In the genomic region with DNA sequence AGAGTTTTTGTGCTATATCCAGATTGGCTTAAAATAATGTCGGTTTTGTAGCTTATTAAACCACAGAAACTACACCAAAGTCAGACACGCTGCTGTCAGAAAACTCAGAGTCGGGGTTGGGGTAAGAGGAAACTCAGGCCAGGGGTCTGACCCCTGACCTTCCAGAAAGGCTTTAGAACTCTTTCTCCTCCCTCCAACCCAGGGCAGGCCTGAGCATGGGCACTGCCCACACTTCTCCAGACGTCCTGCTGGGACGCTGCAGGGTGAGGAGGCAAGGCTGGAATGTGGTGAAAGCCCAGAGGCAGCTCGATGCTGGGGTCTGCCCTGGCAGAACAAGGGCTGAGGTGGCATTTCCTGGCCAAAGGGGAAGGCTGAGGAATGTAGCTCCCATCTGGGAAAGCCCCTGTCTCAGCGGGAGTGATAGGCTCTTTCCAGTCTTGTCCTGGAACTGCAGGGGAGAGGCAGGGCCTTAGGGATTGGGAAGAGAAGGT, we compare ENCODE assay signal across 11 mouse cellular contexts. TPM values are rescaled to one million over a fixed set of nuclear protein-coding genes. Genes with fewer than 3 reads are reported as not detected.
DNase-seq lines count a peak whose midpoint lies in the region; ATAC-seq and TF ChIP-seq lines count a peak whose summit lies in the region.
"Had no signal": no experiment of that assay in that cellular context is flagged by ENCODE, and none has a peak within 500 bp of the region (broad histone marks: within the 10 kb centered on the region; RNA-seq: fewer than 3 reads in every experiment).

No protein-coding gene starts in this region.

- TF ChIP-seq EP300 in heart, adult 2 months (IDR thresholded peaks at IDR 0.05; ENCODE audit: insufficient read depth, low read depth, low read length) = no peak
- no peak for TF ChIP-seq EP300 in ES-Bruce4 (IDR thresholded peaks at IDR 0.05; ENCODE audit: insufficient read depth, low read depth, low read length)

- peaks cover 4% of the 10 kb centered on the region for H3K4me1 ChIP-seq in heart, adult 2 months (ENCODE audit: control insufficient read depth, insufficient read depth, low read length)
- peaks cover 5% of the 10 kb centered on the region for H3K4me1 ChIP-seq in ES-Bruce4 (ENCODE audit: control insufficient read depth, insufficient read depth, low read length)
- peaks cover 25% of the 10 kb centered on the region for H3K4me1 ChIP-seq in heart, embryonic 16.5 days (ENCODE audit: control insufficient read depth, insufficient read depth, low read length)
- peaks cover 19% of the 10 kb centered on the region for H3K4me1 ChIP-seq in midbrain, embryonic 12.5 days
- H3K4me1 ChIP-seq: liver, embryonic 15.5 days had no signal

- H3K79me2 ChIP-seq in heart, adult 2 months (replicated peaks; ENCODE audit: control insufficient read depth, insufficient read depth, low read length) = no peaks in the 10 kb centered on the region

- no peak for TF ChIP-seq POLR2A in heart, adult 2 months (IDR thresholded peaks at IDR 0.05; ENCODE audit: insufficient read depth, low read depth, low read length)
- TF ChIP-seq POLR2A in ES-Bruce4 (IDR thresholded peaks at IDR 0.05; ENCODE audit: insufficient read depth, low read length) = no peak

- H3K4me2 ChIP-seq in heart, embryonic 16.5 days (ENCODE audit: low read depth, low read length) = peak overlapping the region; percentile 79
- H3K4me2 ChIP-seq in midbrain, embryonic 12.5 days (replicated peaks) = peak overlapping the region; percentile 99

- no peak overlapping the region for H3K27ac ChIP-seq in heart, adult 2 months
- H3K27ac ChIP-seq in ES-Bruce4 (ENCODE audit: insufficient read depth, low read length) = no peak overlapping the region
- H3K27ac ChIP-seq in heart, embryonic 16.5 days (ENCODE audit: low read length) = no peak overlapping the region
- no peak overlapping the region for H3K27ac ChIP-seq in midbrain, embryonic 12.5 days (replicated peaks)
- H3K27ac ChIP-seq: liver, embryonic 15.5 days had no signal

- 0 out of 2 replicates have a peak overlapping the region, but pooled peaks have one; percentile 46 for H3K9ac ChIP-seq in heart, adult 2 months (ENCODE audit: low read depth, low read length)
- H3K9ac ChIP-seq in ES-Bruce4 (ENCODE audit: low read depth, poor library complexity, severe bottlenecking) = peak overlapping the region; percentile 78; the same call in 1 of the 2 replicates
- H3K9ac ChIP-seq in heart, embryonic 16.5 days (ENCODE audit: low read length) = no peak overlapping the region
- H3K9ac ChIP-seq in midbrain, embryonic 12.5 days (replicated peaks) = peak overlapping the region; percentile 71; the same call in 1 of the 2 replicates
- H3K9ac ChIP-seq: liver, embryonic 15.5 days had no signal

- H3K36me3 ChIP-seq in heart, adult 2 months (ENCODE audit: control insufficient read depth, insufficient read depth, low read length) = no peaks in the 10 kb centered on the region
- H3K36me3 ChIP-seq in ES-Bruce4 (ENCODE audit: control insufficient read depth, insufficient read depth, low read length, poor library complexity, severe bottlenecking) = no peaks in the 10 kb centered on the region
- H3K36me3 ChIP-seq in heart, embryonic 16.5 days (ENCODE audit: control insufficient read depth, insufficient read depth) = no peaks in the 10 kb centered on the region
- H3K36me3 ChIP-seq in midbrain, embryonic 12.5 days = no peaks in the 10 kb centered on the region
- H3K36me3 ChIP-seq: liver, embryonic 15.5 days had no signal

- no peak for ATAC-seq in heart, embryonic 16.5 days (replicated peaks; ENCODE audit: extremely low read depth, insufficient read depth, low FRiP score)
- ATAC-seq in midbrain, embryonic 12.5 days (ENCODE audit: low FRiP score, low read depth) = no peak

- TF ChIP-seq CTCF in heart, adult 2 months (IDR thresholded peaks at IDR 0.05) = no peak
- TF ChIP-seq CTCF in ES-Bruce4 (IDR thresholded peaks at IDR 0.05; ENCODE audit: low read depth, low read length) = no peak

- peaks cover 3% of the 10 kb centered on the region; the same call in 1 of the 2 replicates for H3K27me3 ChIP-seq in heart, adult 2 months (ENCODE audit: control insufficient read depth, insufficient read depth, low read length)
- H3K27me3 ChIP-seq in ES-Bruce4 (ENCODE audit: control insufficient read depth, insufficient read depth, low read length, poor library complexity, severe bottlenecking) = no peaks in the 10 kb centered on the region
- peaks cover 37% of the 10 kb centered on the region for H3K27me3 ChIP-seq in heart, embryonic 16.5 days (ENCODE audit: control insufficient read depth, insufficient read depth, low read length)
- H3K27me3 ChIP-seq in midbrain, embryonic 12.5 days = peaks cover 67% of the 10 kb centered on the region

- no peaks in the 10 kb centered on the region for H3K9me3 ChIP-seq in ES-Bruce4 (replicated peaks; ENCODE audit: control insufficient read depth, insufficient read depth, low read length, poor library complexity, severe bottlenecking)
- no peaks in the 10 kb centered on the region; the same call in 1 of the 2 replicates for H3K9me3 ChIP-seq in heart, embryonic 16.5 days (replicated peaks; ENCODE audit: control insufficient read depth, low read length)
- H3K9me3 ChIP-seq in midbrain, embryonic 12.5 days = peaks cover 3% of the 10 kb centered on the region; the same call in 1 of the 2 replicates
- H3K9me3 ChIP-seq: liver, embryonic 15.5 days had no signal

- DNase-seq in heart, adult 2 months = no peak
- no peak for DNase-seq in heart, postnatal 25 days (ENCODE audit: low spot score)
- no peak for DNase-seq in thymus, postnatal 0 days (ENCODE audit: low spot score)
- DNase-seq in spleen, adult 18-20 months = no peak
- no peak for DNase-seq in urinary bladder, adult 18-20 months (ENCODE audit: low spot score in 2 of 2)
- DNase-seq: B cell, adult 2 months had no signal

- WGBS in heart, adult 2 months = 20% methylated on average over 7 of the region's 7 CpGs
- 12% methylated on average over 7 of the region's 7 CpGs for WGBS in heart, embryonic 16.5 days
- WGBS in midbrain, embryonic 12.5 days = 3% methylated on average over 7 of the region's 7 CpGs

- intact Hi-C loops in heart, adult 2 months (cut with DNase I) = no loop called here
- intact Hi-C loops in heart, postnatal 25 days (cut with DNase I) = no loop called here

- no peak overlapping the region for H3K4me3 ChIP-seq in heart, adult 2 months
- no peak overlapping the region for H3K4me3 ChIP-seq in ES-Bruce4 (ENCODE audit: low read depth, low read length)
- H3K4me3 ChIP-seq in heart, embryonic 16.5 days (ENCODE audit: low read length) = peak overlapping the region; percentile 52
- H3K4me3 ChIP-seq in midbrain, embryonic 12.5 days = peak overlapping the region; percentile 59

RNA-seq across cellular contexts. Expression of a gene that starts 34.6 kb away (rescaled TPM):
- total RNA-seq in heart, adult 2 months (2021) = not detected
- polyA plus RNA-seq in heart, adult 2 months (2012; rRNA removed) = not detected in 2 replicates
- total RNA-seq in heart, postnatal 25 days (2021) = not detected
- 0.78 TPM in 1 of 2 replicates, not detected in the other for polyA plus RNA-seq in ES-Bruce4 (2011; ENCODE audit: insufficient read depth, insufficient read length, low read depth, missing spikeins)
- 0.17 TPM in 1 of 2 replicates, not detected in the other for polyA plus RNA-seq in heart, embryonic 16.5 days (2015; fragmentation: Nextera tagmentation; extraction: Ambion mirVana)
- polyA plus RNA-seq in midbrain, embryonic 12.5 days (2016; fragmentation: Nextera tagmentation; extraction: Ambion mirVana) = 1.1 and 1.6 TPM in 2 replicates
- not detected in 2 replicates for polyA plus RNA-seq in thymus, postnatal 0 days (2015; fragmentation: Nextera tagmentation; extraction: Ambion mirVana)
- total RNA-seq: gastrocnemius, postnatal 4 days had no signal
- polyA plus RNA-seq: liver, embryonic 15.5 days had no signal

Comparison
In these comparisons a context has a peak if more than half of its experiments do, and no peak if none do; other contexts are left out.
1. H3K4me3 ChIP-seq: peak in heart, embryonic 16.5 days (single experiment) and midbrain, embryonic 12.5 days (single experiment); none in heart, adult 2 months (single experiment) and ES-Bruce4 (single experiment).